Mouse (Mus musculus): ENCODE results near the gene Tspan8. TPM values are rescaled to one million over a fixed set of nuclear protein-coding genes. Genes with fewer than 3 reads are reported as not detected.
"Not testable (repeated sequence)": the region's sequence is repeated elsewhere in the genome, so short reads cannot be mapped to it uniquely, and the experiment has no call there.

The Tspan8 gene
- 1 to 10 TPM in 1 of 2 experiments, under 1 TPM in 1; 0.68 to 1.2 TPM for total RNA-seq (2021)
- long read RNA-seq, experiment 1, result 0 reads
- long read RNA-seq, experiment 2, partial matches to known transcripts, result 0 of 1 reads
- long read RNA-seq, experiment 2, other reads (novel, unspliced or antisense), result 0 of 1 reads

DNA sequence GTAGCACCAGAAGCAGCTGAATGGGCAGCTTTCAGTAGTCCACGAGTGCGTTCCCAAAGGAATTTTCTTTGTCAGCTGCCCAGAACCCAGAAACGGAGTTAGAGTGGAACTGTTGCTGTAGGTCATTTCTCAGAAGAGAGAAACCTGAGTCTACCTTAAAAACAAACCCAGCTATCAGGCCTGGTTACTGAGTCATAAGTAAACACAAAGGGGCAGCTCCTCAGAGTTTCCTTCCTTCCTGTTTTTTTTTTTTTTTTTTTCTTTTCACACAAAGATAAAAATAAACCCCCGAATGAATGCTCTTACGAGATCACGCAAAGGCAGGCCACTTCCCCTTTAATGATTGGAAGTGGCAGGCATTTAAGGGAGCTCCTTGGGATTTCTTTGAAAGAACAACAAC is at the start of gene Tspan8:
Gene Tspan8 (plus strand): TSS at position 322 of the 400 bp plus-strand sequence.
- intact Hi-C loops (cut with DNase I), result no loop called here
- DNase-seq (ENCODE audit: low spot score in 2 of 2), result no peak

DNA sequence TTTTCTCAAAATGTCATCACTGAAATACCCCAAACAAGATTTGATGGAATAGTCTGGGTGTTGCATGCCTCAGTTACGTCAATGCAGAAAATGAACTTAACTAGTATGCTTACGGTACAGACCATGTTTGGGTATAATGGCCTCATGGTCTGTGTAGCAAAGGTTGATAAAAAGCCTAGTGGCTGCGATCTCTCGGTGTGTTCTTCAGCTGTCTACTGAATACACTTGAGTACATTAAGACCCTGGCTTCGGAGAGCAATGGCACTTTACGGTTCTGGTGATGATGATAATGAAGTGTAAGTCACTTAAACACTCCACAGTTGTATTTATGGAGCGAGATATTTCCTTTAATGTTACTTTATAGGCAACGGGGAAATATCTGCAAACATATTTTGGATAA is 46.6 kb upstream of the Tspan8 start:
- no peak for DNase-seq (ENCODE audit: low spot score in 2 of 2)
- intact Hi-C loops (cut with DNase I), result no loop called here

GRCm38 (mm10) chr10:115774451-115774850 is 42.2 kb upstream of the Tspan8 start:
- no peak for DNase-seq (ENCODE audit: low spot score in 2 of 2)
- intact Hi-C loops (cut with DNase I), result no loop called here

DNA sequence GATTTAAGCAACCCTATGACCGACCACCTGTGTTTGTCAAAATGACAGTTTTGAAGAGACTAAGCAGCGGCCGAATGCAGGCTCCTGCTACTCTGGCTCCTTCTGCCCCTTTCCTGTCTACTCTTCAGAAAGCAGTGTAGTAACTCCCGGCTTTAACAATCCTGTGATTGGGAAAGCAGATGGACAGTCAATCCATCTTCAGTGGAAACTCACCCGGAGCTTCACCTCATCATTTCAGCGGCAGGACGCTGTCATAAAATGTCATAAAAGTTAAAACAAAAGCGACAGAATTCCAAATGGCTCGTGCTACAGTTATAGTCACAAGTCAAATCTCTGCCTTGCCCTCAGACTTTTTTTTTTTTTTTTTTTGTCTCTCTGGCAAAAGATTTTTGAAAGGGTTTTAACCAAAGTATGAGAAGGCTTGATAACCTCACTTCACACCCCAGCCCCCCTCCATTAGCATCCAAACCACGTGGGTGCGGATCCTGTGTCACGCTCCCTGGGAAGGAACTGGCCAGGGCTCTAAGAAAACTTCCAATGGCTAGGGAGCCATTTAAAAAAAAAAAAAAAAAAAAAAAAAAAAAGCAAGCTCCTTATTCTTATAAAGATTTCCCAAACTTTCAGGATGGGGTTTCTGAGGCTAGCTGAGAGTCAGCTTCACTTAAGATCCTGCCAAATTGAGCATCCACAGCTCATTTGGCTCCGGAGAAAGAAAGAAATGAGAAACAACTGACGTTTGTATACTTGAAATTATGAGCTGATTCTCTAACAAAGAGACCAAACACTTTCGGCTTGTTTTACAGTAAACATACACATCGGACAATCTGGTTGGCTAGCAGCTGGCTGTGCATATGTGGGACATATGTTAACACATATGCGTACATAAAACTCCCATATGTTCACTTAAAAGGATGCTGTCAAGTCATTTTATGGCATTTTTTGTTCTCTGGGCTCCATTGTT is 40.4 kb upstream of the Tspan8 start:
- DNase-seq (ENCODE audit: low spot score in 2 of 2), result peak; percentile 1 to 4
- intact Hi-C loops (cut with DNase I), result no loop called here

DNA sequence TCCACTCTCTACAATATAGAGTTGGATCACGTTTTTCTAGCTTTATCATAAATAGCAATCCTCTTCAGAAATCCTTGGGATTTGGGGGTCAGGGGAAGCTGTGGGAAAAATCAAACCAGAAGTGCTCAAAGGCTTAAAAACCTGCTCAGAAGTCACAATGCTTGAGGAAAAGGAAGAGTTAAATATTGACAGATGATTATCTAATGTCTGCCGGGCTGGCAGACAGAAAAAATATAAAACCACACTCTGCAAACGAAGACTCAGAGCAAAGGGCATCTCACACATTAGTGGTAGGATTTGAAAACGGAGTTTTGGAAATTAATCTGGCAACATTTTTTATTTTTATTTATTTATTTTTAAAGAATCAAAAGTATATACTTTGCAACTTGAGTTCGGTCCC is 39.3 kb upstream of the Tspan8 start:
- intact Hi-C loops (cut with DNase I), result no loop called here
- no peak for DNase-seq (ENCODE audit: low spot score in 2 of 2)

- intact Hi-C loops (cut with DNase I), result no loop called here
- DNase-seq (ENCODE audit: low spot score in 2 of 2), result peak; percentile 3 to 22
These were observed 38.0 kb upstream of the Tspan8 start for GRCm38 (mm10) chr10:115778624-115779023.

DNA sequence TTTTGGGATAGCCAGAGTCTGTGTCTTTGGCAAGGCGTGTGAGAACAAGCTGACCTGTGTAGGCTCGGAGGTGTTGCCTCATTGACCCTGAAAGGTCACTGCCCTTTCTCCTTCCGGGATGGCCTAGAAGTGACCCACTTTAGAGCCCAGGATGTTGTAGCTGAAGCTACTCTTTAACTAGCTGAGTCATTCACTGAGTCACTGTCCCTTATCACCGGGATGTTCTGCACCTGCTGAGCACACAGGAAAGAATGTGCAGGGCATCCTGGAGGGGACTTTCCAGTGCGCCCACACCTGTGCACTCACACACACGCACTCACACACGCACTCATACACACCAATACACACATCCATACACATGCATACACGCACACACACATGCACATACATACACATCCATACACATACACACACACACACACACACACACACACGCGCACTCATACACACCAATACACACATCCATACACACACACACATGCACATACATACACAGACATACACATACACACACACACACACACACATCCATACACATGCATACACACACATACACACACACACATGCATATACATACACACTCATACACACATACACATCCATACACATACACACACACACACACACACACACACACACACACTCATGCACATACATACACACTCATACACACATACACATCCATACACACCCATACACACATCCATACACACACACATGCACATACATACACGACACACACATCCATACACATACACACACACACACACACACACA is 36.2 kb upstream of the Tspan8 start:
- intact Hi-C loops (cut with DNase I), result no loop called here
- no peak for DNase-seq (ENCODE audit: low spot score in 2 of 2)

DNA sequence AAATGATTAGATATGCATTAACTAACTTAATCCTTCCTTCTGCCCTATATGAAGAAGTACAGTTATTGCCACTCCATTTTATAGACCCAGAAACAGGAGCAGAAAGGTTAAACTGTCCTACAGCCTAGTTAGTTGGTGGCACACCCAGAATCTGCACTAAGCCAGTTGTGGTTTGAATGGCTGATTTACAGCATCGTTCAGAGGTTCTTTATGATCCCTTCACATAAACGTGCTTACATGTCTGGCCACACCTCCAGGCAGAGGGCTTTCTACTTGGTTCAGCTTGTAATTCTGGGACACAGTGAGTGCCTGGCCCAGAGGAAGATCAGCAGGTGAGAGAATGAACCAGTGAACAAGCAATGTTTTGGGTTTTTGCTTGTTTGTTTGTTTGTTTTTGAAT is 33.4 kb upstream of the Tspan8 start:
- intact Hi-C loops (cut with DNase I), result no loop called here

DNA sequence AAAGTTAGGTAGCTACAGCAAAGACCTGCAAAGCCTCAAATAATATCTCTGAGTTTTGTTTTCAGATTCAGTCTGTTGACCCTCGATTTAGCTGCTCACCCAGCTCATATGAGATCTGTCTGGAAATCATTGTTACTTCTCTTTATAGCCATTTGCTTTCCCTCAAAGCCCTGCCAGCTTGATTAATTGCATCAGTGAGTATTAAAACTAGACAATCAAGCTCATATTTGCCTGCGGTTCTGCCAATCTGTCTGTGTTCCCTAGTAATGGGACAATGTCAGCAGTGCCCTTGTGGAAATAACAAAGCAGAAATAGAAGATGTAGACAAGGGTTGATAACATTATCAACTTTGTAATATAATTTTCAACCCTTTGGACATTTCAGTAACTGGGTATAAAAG is 25.8 kb upstream of the Tspan8 start:
- DNase-seq (ENCODE audit: low spot score in 2 of 2), result no peak
- intact Hi-C loops (cut with DNase I), result no loop called here

More for the DNA sequence above, 33.4 kb upstream of the Tspan8 start:
- DNase-seq (ENCODE audit: low spot score in 2 of 2), result no peak

- intact Hi-C loops (cut with DNase I), result no loop called here
- DNase-seq (ENCODE audit: low spot score in 2 of 2), result no peak
These were observed 20.4 kb upstream of the Tspan8 start for GRCm38 (mm10) chr10:115796072-115796788.

GRCm38 (mm10) chr10:115801464-115801863 is 15.2 kb upstream of the Tspan8 start:
- DNase-seq (ENCODE audit: low spot score in 2 of 2), result no peak
- intact Hi-C loops (cut with DNase I), result no loop called here

GRCm38 (mm10) chr10:115803013-115803412 is 13.6 kb upstream of the Tspan8 start:
- intact Hi-C loops (cut with DNase I); DNase-seq (ENCODE audit: low spot score in 2 of 2): not testable (repeated sequence)

- no peak for DNase-seq (ENCODE audit: low spot score in 2 of 2)
- intact Hi-C loops (cut with DNase I), result no loop called here
These were observed 12.9 kb upstream of the Tspan8 start for GRCm38 (mm10) chr10:115803765-115804164.

GRCm38 (mm10) chr10:115805987-115806386 is 10.6 kb upstream of the Tspan8 start:
- intact Hi-C loops (cut with DNase I), result no loop called here
- no peak for DNase-seq (ENCODE audit: low spot score in 2 of 2)

- intact Hi-C loops (cut with DNase I), result no loop called here
- DNase-seq (ENCODE audit: low spot score in 2 of 2), result no peak
These were observed 7.5 kb upstream of the Tspan8 start for GRCm38 (mm10) chr10:115809169-115809568.

- intact Hi-C loops (cut with DNase I), result no loop called here
- DNase-seq (ENCODE audit: low spot score in 2 of 2), result no peak
These were observed 5.1 kb upstream of the Tspan8 start for GRCm38 (mm10) chr10:115811519-115811918.

- intact Hi-C loops (cut with DNase I), result no loop called here
- DNase-seq (ENCODE audit: low spot score in 2 of 2), result no peak
These were observed 1.8 kb upstream of the Tspan8 start for GRCm38 (mm10) chr10:115814878-115815277.

DNA sequence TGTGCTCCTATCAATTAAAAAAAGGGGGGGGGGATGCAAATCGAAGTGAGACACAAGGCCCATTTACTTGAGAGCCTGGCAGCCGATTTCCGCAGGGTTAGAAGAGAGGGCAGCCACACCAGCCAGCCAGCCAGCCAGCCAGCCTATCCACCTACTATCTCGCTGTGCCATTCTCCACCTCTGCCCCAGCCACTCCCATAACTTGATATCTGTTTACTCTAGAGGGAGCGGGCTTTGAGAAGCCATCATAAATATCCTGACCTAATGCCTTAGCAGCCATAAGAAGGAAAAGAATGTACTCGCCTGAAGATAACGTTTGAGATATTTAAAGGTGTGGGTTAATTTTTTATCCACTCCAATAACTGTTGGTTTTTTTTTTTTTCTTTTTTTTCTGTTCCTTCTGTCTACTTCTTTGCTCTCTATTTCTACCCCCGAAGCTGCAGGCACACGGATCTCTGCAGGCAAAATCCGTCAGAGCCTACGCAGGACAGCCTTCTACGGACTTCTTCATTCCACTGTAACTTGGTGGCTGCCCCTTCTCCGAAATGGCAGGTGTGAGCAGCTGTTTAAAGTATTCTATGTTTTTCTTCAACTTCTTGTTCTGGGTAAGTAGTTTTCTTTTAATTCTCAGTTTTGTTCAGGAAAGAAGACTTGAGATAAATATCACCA is 558 bp downstream of the Tspan8 start:
- DNase-seq (ENCODE audit: low spot score in 2 of 2), result no peak
- intact Hi-C loops (cut with DNase I), result no loop called here

DNA sequence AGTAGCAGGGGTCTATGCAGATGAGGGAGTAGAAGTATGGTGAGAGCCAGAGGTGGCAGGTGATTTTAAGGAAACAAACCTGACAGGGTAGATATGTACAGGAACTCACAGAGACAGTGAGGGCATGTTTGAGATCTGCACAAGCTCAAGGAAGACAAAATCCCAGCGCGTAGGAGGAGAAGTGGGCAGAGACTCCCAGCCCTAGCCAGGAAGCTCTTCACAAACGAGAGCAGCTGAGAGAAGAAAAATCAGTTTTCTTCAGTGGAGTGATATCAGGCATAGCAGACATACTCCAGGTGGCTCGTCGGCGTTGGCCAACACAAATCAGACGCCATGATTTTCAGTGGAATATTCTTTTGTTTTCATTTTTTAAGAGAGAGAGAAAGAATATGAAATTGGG is 8.7 kb downstream of the Tspan8 start:
- intact Hi-C loops (cut with DNase I), result no loop called here
- DNase-seq (ENCODE audit: low spot score in 2 of 2), result no peak

Measured in left cerebral cortex, postnatal 14 days (tissue).